Mouse (Mus musculus): ENCODE results near the gene Nudt1.

DNA sequence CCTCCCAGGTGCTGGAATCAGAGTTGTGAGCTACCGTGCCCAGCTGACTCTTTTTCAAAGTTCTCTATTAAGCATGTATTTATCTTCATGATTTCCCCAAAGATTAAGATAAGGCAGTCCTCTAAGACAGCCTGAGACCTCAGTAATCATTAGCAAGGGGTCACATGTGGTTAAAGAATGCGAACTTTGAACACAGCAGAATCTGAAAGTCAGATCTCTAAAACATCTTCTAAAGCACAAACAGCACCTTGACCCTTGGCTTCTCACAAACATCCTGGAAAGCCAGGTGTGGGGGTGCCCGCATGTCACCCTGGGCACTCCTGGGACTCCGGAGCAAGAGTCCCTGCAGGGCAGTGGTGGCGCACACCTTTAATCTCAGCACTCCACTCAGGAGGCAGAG lies 43.0 kb downstream of the Nudt1 start:
- TF ChIP-seq CTCF (IDR thresholded peaks at IDR 0.05; ENCODE audit: control insufficient read depth, insufficient read depth, low read length) (no peak), POLR2A (IDR thresholded peaks at IDR 0.05; ENCODE audit: borderline replicate concordance, control insufficient read depth, low read depth, low read length) (no peak)
